Mouse (Mus musculus): Measurements from ENCODE around the gene Nrf1.

DNA sequence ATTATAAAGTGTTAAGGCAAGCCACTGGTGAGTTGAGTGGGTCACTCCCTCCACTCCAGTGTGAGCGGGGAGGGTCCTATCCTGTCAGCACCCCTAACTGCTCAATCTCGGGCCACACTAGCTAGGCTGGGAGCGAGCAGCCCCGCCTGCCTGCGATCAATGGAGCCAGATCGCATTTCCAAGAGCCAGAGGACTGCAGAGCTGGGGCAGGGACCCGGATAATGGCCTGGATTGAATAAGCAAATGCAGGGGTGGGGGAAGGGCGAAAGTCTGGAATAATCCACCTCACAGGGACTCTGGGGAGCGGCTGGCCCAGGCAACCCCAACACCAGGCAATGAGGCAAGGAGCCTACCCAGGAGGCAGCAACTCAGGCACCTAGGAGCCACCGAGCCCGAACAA is 119.4 kb downstream of the Nrf1 start:
- TF ChIP-seq POLR2A (IDR thresholded peaks at IDR 0.05; ENCODE audit: control insufficient read depth, extremely low read depth, insufficient read depth, low read length, poor library complexity) = no peak
- no peak for TF ChIP-seq CTCF (IDR thresholded peaks at IDR 0.05; ENCODE audit: borderline replicate concordance, control insufficient read depth, extremely low read depth, insufficient read depth, low read length, poor library complexity)

Data from thymus, adult 2 months (tissue).